Mouse (Mus musculus): ENCODE measurements around the gene Traf1.

Gene Traf1

GRCm38 (mm10) chr2:34969166-34969565 lies 7.6 kb upstream of the Traf1 start:
- in situ Hi-C loops (cut with MboI; ENCODE audit: low sequenced_read_pairs), result no loop called here

GRCm38 (mm10) chr2:34966243-34966934 lies 4.8 kb upstream of the Traf1 start:
- in situ Hi-C loops (cut with MboI; ENCODE audit: low sequenced_read_pairs), result no loop called here

DNA sequence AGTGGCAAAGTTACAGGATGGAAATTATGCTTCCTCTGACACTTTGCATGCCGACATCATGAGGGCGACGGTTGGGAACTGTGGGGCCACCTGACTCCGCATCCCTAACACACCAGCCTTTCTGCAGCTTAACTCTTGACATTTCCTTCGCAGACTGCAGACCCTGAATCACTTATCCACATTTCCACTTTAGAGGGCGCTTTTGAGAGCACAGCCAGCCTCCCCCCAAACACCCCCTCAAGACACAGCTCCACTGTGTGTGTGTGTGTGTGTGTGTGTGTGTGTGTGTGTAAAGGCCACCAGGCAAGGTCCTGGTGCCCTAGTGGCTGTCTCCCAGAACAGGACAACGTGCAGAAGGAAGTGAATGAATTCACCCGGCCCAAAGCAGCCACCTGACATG lies 4.2 kb upstream of the Traf1 start:
- in situ Hi-C loops (cut with MboI; ENCODE audit: low sequenced_read_pairs), result no loop called here

GRCm38 (mm10) chr2:34965293-34965692 lies 3.7 kb upstream of the Traf1 start:
- in situ Hi-C loops (cut with MboI; ENCODE audit: low sequenced_read_pairs), result no loop called here

DNA sequence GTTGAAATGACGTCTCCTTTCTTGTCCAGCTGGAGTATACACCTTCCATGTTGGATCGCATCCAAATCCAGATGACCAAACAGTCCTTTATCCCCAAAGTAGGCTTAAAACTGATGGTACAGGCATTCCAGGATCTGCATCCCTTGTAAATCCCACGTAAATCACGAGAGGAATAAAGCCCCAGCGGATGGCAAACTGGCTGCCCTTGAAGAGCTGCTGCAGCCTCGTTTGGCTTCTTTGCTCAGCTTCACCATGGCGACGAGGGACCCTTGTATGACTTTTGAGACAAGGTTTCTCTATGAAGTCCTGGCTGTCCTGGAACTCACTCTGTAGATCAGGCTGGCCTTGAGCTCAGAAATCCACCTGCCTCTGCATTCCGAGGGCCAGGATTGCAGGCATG lies 3.1 kb upstream of the Traf1 start:
- in situ Hi-C loops (cut with MboI; ENCODE audit: low sequenced_read_pairs), result no loop called here

DNA sequence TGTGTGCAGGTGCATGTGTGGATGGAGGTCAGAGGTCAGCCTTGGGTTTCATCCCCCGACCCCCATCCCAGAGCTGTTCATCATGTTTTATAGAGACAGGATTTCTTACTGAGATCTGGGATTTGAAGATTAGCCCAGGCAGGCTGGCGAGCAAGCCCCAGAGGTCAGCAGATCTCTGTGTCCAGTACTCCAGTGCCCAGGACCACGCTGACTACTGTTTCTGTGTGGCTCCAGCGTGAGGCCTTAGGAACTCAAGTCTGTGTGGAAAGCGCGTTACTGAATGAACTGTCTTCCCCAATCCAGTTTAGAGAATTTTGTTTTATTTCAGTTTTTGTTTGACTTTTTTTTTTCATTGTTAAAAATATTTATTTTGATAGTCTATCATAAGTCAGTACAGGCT lies 2.7 kb upstream of the Traf1 start:
- in situ Hi-C loops (cut with MboI; ENCODE audit: low sequenced_read_pairs), result no loop called here

DNA sequence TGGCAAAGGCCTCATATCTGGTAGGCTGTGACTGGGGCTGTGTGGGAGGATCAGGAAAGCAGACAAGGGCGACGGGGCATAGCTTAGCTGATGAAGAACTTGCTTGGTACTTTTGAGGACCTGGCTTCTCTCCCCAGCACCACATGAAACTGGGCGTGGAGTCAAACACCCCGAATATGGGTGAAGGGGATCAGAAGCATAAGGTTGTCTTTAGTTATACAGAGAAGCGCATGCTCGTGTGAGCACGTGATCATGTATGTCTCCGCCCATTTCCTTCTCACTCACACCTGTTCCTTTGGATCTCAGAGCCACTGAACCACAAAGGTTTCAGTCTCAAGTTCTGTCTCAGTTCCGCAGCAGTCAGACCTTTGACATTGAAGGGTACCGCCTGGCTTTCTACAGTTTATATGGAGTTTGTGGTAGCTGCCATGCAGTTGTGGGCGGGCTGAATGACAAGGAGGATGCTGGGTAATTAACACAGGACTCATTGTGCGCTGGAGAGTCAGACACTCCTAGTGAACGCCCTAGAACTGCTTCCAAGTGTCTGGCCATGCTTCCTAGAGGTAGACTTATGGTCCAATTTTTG lies 1.9 kb upstream of the Traf1 start:
- in situ Hi-C loops (cut with MboI; ENCODE audit: low sequenced_read_pairs), result no loop called here

DNA sequence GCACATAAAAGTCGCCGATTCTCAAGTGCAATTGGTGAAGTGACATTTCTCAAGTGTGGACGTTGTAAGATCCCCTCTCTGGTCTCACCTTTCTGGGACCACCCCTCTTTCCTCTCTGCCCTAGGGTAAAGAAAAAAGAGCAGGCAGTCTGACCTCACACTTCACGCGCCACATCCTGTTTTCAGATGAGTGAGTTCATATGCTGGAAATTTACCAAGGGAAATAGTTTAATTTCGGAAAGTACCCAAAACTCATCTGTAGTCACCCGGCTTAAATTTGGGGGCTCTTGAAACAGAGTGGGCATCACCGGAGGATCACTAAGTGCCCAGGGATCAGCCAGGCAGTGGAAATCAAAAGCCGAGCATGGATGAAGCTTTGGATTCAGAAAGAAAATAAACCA lies 1.3 kb upstream of the Traf1 start:
- in situ Hi-C loops (cut with MboI; ENCODE audit: low sequenced_read_pairs), result no loop called here

- in situ Hi-C loops (cut with MboI; ENCODE audit: low sequenced_read_pairs), result no loop called here
Observed at GRCm38 (mm10) chr2:34962211-34962610, 639 bp upstream of the Traf1 start.

- in situ Hi-C loops (cut with MboI; ENCODE audit: low sequenced_read_pairs), result no loop called here
Observed at GRCm38 (mm10) chr2:34960966-34961365, 606 bp downstream of the Traf1 start.

DNA sequence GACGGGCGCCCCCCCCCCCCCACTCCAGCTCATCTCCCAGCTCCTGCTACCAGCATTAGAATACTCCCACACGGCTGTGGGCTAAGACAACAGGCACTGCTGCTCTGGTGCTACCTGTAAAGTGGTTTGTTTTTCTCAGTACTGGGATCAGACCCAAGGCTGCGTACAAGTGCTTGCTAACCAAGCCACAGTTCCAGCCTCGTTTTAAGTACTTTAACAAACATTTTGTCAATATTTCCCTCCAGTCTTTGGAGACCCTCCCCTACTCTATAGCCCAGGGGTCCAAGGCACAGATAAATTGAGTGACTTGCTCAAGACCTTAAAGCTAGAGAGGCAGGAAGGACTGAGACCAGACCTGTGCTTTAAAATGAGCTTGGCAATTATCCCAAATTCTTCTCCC lies 1.1 kb downstream of the Traf1 start:
- in situ Hi-C loops (cut with MboI; ENCODE audit: low sequenced_read_pairs), result no loop called here

DNA sequence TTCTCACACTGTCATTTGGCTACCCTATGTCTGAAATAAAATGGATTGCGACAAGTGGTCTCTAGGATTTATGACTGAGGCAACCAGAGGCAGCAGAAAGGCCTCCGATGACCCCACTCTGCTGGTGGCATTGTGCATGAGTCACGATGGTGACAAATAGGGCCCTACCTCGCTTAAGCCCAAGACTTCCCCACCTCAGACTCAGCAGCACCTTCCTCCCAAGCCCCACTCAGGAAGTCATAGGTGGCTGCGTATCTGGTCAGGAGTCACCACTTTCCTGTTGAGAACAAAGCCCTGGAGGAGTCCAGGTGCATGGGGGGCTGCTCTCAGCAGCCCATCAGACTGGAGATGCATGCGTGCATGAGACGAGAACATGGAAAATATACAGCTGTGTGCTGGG lies 3.0 kb downstream of the Traf1 start:
- in situ Hi-C loops (cut with MboI; ENCODE audit: low sequenced_read_pairs), result no loop called here

DNA sequence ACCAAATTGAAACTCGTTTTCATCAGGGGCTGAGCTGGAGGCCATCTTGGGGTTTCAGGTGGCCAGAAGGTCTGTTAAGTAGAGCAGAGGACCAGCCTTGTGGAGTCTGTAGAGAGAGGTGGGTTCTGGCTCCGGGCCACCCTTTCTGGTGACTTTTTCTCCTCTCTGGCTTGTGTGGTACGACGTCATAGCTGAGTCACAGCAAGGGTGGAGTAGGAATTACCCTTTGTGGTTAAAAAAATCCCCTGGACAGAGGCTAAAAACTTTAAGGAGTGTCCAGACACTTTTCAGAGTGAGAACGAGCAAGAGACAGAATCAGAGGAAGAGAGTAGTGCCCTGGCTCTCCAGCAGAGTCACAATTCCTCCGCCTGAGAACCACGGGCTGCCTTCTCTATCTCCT lies 3.5 kb downstream of the Traf1 start:
- in situ Hi-C loops (cut with MboI; ENCODE audit: low sequenced_read_pairs), result no loop called here

GRCm38 (mm10) chr2:34957405-34957804 lies 4.2 kb downstream of the Traf1 start:
- in situ Hi-C loops (cut with MboI; ENCODE audit: low sequenced_read_pairs), result no loop called here

DNA sequence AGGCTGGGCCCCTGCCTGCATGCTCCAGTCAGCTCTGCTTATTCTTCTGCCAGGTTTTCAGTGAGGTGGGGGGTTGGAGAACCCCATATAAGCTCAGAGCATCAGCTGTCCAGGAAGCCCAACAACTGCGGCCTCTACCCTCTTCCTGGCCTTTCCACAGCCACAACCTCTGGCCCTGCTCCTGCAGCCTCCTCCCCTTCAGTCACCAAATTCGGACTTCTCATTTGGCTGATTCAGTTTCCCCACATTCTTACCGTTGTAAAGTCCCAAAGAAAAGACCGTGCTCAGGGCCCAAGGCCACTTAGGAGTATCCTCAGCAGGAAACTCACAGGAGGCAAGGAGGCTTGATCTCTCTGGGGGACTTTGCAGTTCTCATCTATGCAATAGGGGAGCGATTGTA lies 4.6 kb downstream of the Traf1 start:
- in situ Hi-C loops (cut with MboI; ENCODE audit: low sequenced_read_pairs), result no loop called here

- in situ Hi-C loops (cut with MboI; ENCODE audit: low sequenced_read_pairs), result no loop called here
Observed at GRCm38 (mm10) chr2:34954344-34954743, 7.2 kb downstream of the Traf1 start.

GRCm38 (mm10) chr2:34953547-34954116 lies 7.9 kb downstream of the Traf1 start:
- in situ Hi-C loops (cut with MboI; ENCODE audit: low sequenced_read_pairs), result no loop called here

DNA sequence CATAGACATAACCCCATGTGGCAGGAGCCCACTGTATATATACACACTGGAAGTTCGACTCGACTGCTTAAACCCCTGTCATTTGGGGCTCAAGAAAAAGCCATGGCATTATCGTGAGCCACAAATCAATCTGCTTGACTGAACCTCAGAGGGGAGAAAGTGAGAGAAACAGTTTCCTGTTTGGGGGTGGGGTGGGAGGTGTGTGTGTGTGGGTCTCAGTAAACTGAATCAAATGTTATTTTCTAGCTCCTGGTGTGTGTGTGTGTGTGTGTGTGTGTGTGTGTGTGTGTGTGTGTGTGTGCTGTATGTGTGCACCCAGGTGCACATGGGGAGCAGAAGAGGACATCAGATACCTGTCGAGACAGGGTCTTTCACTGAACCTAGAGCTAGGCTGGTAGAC lies 8.6 kb downstream of the Traf1 start:
- in situ Hi-C loops (cut with MboI; ENCODE audit: low sequenced_read_pairs), result no loop called here

DNA sequence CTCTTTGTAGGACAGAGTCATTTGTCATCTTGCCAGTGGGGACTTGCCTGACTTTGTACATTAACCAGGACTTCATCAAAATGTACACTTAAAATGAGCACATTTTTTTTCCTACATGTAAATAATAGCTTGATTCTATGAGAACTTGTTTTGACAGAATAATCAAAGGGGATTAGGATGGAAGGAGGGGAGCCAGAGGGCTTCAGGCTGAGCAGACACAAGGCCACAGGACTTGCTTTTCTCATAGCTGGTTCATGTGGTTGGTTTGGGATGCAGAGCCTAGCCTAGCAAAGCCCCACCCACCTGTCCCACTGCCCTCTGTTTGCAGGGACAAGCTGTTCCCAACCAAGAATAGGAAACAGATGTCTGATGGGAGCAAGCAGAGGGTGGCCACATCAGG lies 10.1 kb downstream of the Traf1 start:
- in situ Hi-C loops (cut with MboI; ENCODE audit: low sequenced_read_pairs), result no loop called here

DNA sequence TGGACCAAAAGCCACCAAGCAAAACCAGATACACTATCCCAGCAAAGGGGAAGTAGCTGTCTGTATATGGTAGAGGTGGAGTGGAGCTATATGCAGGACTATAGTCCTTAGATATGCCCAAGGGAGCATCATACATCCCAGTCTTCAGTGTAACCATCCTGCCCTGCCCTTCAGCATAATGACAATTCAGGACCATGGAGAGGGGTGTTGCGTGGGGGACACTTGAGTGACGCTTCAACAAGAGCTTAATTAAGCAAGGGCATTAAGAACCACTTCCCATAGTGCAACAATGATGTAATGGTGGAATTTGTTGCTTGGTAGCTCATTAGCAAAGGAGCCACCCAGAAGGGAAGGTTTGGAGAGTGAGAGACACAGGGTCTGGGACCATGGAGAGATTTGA lies 12.9 kb downstream of the Traf1 start:
- in situ Hi-C loops (cut with MboI; ENCODE audit: low sequenced_read_pairs), result no loop called here

GRCm38 (mm10) chr2:34946046-34946445 lies 15.5 kb downstream of the Traf1 start:
- in situ Hi-C loops (cut with MboI; ENCODE audit: low sequenced_read_pairs), result no loop called here

- in situ Hi-C loops (cut with MboI; ENCODE audit: low sequenced_read_pairs), result no loop called here
Observed at GRCm38 (mm10) chr2:34945580-34945979, 16.0 kb downstream of the Traf1 start.

DNA sequence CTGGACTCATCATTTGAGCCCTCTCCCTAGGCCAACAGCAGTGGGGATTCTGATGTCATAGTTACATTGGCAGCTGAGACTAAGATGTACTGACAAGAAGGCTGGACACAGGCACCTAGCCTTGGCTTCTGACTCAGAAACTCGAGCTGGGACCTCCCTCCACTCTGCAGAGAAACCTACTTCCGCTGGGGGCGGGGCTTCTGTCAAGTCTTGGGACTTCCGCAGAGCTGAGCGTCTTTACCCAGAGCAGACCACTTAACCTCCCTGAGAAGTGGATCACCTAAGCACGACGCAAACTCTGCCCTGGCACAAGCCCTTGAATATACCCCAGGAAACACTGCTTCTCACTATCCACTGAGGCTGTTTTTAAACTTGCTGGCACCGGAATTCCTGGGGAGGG lies 16.8 kb downstream of the Traf1 start:
- in situ Hi-C loops (cut with MboI; ENCODE audit: low sequenced_read_pairs), result no loop called here
